Comparison of ENCODE assay signal across 8 mouse cellular contexts in genomic region chr3:55574003-55574402, GRCm38 (mm10).
DNase-seq lines count a peak whose midpoint lies in the region; ATAC-seq and TF ChIP-seq lines count a peak whose summit lies in the region.

No protein-coding gene starts in this region.

- no peak for TF ChIP-seq POLR2A in thymus, adult 2 months (IDR thresholded peaks at IDR 0.05; ENCODE audit: control insufficient read depth, extremely low read depth, insufficient read depth, low read length, poor library complexity)

- no peak for ATAC-seq in midbrain, postnatal 0 days (ENCODE audit: low FRiP score)
- no peak for ATAC-seq in midbrain, embryonic 11.5 days (ENCODE audit: low FRiP score)

- no peak overlapping the region for H3K4me2 ChIP-seq in midbrain, postnatal 0 days (ENCODE audit: low read depth, low read length, poor library complexity, severe bottlenecking)
- no peak overlapping the region for H3K4me2 ChIP-seq in midbrain, embryonic 11.5 days

- H3K27ac ChIP-seq in midbrain, postnatal 0 days (ENCODE audit: low read depth, low read length) = no peak overlapping the region
- no peak overlapping the region for H3K27ac ChIP-seq in midbrain, embryonic 11.5 days (ENCODE audit: low read depth, low read length)
- H3K27ac ChIP-seq in thymus, adult 2 months (ENCODE audit: control insufficient read depth, insufficient read depth, low read length) = no peak overlapping the region

- no peaks in the 10 kb centered on the region for H3K36me3 ChIP-seq in midbrain, postnatal 0 days (ENCODE audit: insufficient read depth, low read length)
- no peaks in the 10 kb centered on the region for H3K36me3 ChIP-seq in midbrain, embryonic 11.5 days (ENCODE audit: control insufficient read depth, insufficient read depth, low read length)
- H3K36me3 ChIP-seq in thymus, adult 2 months (ENCODE audit: control insufficient read depth, insufficient read depth, low read length) = no peaks in the 10 kb centered on the region

- H3K4me1 ChIP-seq in midbrain, postnatal 0 days (ENCODE audit: insufficient read depth, low read length) = 0 out of 2 replicates have a peak, but pooled peaks cover 2% of the 10 kb centered on the region
- peaks cover 13% of the 10 kb centered on the region for H3K4me1 ChIP-seq in midbrain, embryonic 11.5 days (ENCODE audit: control insufficient read depth, insufficient read depth, low read length)
- no peaks in the 10 kb centered on the region for H3K4me1 ChIP-seq in thymus, adult 2 months (replicated peaks; ENCODE audit: control insufficient read depth, insufficient read depth, low read length)

- WGBS in midbrain, postnatal 0 days = 65% methylated on average over 4 of the region's 4 CpGs
- 53% methylated on average over 4 of the region's 4 CpGs for WGBS in midbrain, embryonic 11.5 days
- WGBS in thymus, adult 2 months = 77% methylated on average over 4 of the region's 4 CpGs

- peak; percentile 43 for TF ChIP-seq CTCF in midbrain, postnatal 0 days (IDR thresholded peaks at IDR 0.05)
- no peak for TF ChIP-seq CTCF in thymus, adult 2 months (IDR thresholded peaks at IDR 0.05; ENCODE audit: borderline replicate concordance, control insufficient read depth, extremely low read depth, insufficient read depth, low read length, poor library complexity)

- DNase-seq in adrenal gland, adult (ENCODE audit: inconsistent age in 2 of 2, low spot score in 1 of 2) = peak; percentile 33 to 76
- DNase-seq in adrenal gland, adult 8-10 months = no peak
- no peak for DNase-seq in midbrain, postnatal 0 days (ENCODE audit: low spot score)
- no peak for DNase-seq in midbrain, embryonic 11.5 days (ENCODE audit: low spot score, missing footprints)
- peak; percentile 47 to 68 for DNase-seq in layer of hippocampus, adult 18-20 months (ENCODE audit: low spot score in 2 of 2)
- DNase-seq in right cerebral cortex, postnatal 25 days = peak; percentile 47
- DNase-seq in gastrocnemius, adult 8-10 months (ENCODE audit: low spot score in 2 of 2) = no peak
- no peak for DNase-seq in thymus, adult 2 months

- H3K4me3 ChIP-seq in midbrain, postnatal 0 days (ENCODE audit: low read depth, low read length) = no peak overlapping the region
- no peak overlapping the region for H3K4me3 ChIP-seq in midbrain, embryonic 11.5 days (ENCODE audit: low read depth, low read length)
- no peak overlapping the region for H3K4me3 ChIP-seq in thymus, adult 2 months (ENCODE audit: control insufficient read depth, insufficient read depth, low read length)

- H3K9me3 ChIP-seq in midbrain, postnatal 0 days (ENCODE audit: low read length) = no peaks in the 10 kb centered on the region
- H3K9me3 ChIP-seq in midbrain, embryonic 11.5 days (ENCODE audit: control insufficient read depth, low read length) = no peaks in the 10 kb centered on the region

- no peaks in the 10 kb centered on the region for H3K27me3 ChIP-seq in midbrain, postnatal 0 days (ENCODE audit: insufficient read depth, low read length)
- no peaks in the 10 kb centered on the region for H3K27me3 ChIP-seq in midbrain, embryonic 11.5 days (ENCODE audit: control insufficient read depth, insufficient read depth, low read length)
- no peaks in the 10 kb centered on the region for H3K27me3 ChIP-seq in thymus, adult 2 months (ENCODE audit: control insufficient read depth, insufficient read depth, low read length)

- no peak overlapping the region for H3K9ac ChIP-seq in midbrain, postnatal 0 days (replicated peaks; ENCODE audit: low read length, poor library complexity, severe bottlenecking)
- H3K9ac ChIP-seq in midbrain, embryonic 11.5 days (ENCODE audit: low read length) = no peak overlapping the region

Comparison
In these comparisons a context has a peak if more than half of its experiments do, and no peak if none do; other contexts are left out.
1. DNase-seq: peak in adrenal gland, adult (2 of 2), layer of hippocampus, adult 18-20 months (2 of 2) and right cerebral cortex, postnatal 25 days (single experiment); none in adrenal gland, adult 8-10 months (single experiment), midbrain, postnatal 0 days (single experiment), midbrain, embryonic 11.5 days (single experiment), gastrocnemius, adult 8-10 months (0 of 2) and thymus, adult 2 months (single experiment).